Mouse (Mus musculus) thymus, postnatal 10 days (tissue): ENCODE data around the gene Rel.

ENCODE experiments used
- DNase-seq, 2 experiments: peaks; one replicate each; pipeline ENCODE4 v3.0.0; 2021; ENCODE audit warnings: low spot score in 2 of 2

Rel gene

GRCm38 (mm10) chr11:23744352-23744751, 26.4 kb downstream of the Rel start:
- no peak for DNase-seq

- DNase-seq = no peak
Observed at GRCm38 (mm10) chr11:23741386-23741785, 29.4 kb downstream of the Rel start.

DNA sequence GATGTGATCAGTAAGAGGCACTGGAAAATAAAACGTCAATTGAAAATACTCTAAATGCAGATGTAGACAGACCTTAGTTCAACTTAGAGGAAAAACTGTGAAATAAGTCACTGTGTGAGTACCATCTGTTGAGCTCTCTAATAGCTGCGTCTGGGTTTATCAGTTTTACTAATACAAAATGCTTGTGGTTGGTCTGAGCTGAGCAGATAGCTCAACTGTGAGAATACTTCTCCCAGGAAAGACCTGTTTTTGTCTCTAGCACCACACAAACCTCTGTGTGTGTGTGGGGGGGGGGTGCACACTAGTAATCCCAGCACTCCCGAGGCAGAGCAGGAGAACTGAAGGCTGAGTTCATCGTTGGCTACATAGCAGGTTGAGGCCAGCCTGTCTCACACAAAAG, 29.9 kb downstream of the Rel start:
- no peak for DNase-seq

DNA sequence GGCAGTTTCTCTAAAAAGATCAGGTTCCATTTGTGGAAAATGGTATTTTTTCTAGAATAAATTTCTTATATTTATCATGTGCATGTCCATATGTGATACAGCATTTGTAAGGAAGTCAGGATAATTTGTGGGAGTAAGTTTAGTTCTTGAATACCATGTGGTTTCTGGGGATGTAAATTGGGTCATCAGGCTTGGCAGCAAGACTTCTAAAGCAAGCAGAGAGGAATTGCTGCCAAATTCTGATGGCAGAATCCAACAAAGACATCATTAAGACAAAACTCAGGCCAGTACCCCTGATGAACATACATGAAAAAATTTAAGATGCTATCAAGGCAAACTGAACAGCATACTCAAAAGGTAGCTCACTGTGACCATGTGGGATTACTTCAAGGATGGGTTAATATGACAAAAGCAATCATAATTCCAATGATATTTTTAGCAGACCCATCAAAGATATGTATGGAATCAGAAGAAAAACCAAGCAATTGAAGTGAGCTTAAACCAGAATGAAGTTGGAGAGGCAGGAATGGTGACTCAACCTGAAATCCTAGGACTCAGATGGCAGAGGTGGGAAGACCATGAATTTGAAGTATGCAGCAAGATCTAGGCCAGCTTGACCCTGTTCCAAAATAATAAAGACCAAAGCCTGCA, 34.8 kb downstream of the Rel start:
- no peak for DNase-seq

DNA sequence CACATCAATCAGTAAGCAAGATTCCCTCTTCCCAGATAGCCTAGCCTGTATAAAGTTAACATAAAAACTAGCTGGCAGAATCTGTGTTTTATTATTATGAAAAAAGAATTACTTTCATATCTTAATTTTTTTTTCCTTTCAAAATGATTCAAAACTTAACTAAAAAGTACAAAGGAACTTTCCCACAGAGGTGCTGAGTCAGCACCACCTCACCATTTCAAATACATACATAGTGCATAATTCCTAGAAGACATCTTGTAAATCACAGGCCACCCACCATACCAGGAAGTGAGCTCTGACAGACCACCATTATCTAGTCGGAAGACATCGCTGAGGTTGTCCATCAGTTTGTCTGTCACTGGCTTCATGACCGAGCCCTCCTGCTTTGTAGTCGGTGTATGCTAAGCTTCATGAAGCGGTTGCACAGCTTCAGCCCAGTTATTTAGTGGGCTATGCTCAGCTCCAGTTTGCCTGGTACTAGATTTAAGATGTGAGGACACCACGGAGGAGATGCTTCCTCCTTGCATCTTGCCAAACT, 36.0 kb downstream of the Rel start:
- no peak for DNase-seq

DNA sequence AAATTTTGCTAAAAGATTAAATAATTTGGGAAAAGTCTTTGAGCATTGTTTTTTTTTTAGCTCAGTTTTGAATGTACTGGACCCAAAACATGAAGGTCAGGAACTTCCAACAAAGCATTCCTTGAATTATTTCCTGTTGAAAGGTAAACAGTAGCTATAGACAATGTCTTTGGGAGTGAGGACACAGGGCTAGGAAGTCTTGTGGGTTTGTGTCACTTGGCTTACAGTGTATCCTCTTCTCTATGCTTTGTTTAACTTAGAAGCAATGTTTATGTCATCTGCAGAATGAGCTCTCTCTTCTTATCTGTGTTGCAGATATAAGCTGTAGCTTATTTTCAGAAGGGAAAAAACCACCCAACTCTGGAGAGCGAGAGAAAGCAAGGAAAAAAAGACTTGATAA, 37.9 kb downstream of the Rel start:
- DNase-seq = no peak

- no peak for DNase-seq
Observed at GRCm38 (mm10) chr11:23730120-23730519, 40.6 kb downstream of the Rel start.

DNA sequence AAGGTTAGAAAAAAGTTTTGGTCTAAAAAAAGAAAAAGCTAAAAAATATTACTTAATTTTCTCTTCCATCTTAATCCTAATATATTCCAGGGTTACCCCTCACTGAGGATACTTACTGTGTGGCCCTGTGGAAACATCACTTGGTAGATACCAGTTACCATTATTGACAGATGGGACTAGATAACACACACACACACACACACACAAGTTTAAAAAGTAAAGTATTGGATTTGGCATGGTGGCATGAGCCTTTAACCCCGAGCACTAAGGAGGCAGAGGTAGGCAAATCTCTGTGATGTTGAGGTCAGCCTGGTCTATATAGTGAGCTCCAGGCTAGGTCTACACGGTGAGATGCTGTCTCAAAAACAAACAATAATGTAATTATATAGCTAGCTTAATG, 42.6 kb downstream of the Rel start:
- no peak for DNase-seq

GRCm38 (mm10) chr11:23726441-23726840, 44.3 kb downstream of the Rel start:
- DNase-seq = no peak

DNA sequence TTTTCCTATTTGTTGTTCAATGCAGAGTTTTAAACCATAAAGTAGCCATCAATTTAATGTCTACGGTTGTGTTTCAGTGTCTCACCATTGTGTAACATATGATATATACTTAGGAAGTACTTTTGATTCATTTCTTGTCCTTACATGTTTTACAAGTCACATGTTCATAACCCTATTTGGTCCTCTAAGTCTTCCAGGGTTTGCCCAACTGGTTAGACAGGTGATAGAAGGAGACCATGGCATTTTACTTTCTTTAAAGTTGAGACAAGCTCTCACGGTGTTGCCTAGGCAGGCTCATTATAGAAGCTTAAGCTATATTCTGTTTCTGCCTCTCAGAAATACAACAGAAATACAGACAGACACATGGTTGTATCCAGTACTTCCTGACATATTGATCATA, 44.9 kb downstream of the Rel start:
- DNase-seq = no peak

GRCm38 (mm10) chr11:23722326-23722725, 48.4 kb downstream of the Rel start:
- DNase-seq = no peak

GRCm38 (mm10) chr11:23719825-23720224, 50.9 kb downstream of the Rel start:
- no peak for DNase-seq

DNA sequence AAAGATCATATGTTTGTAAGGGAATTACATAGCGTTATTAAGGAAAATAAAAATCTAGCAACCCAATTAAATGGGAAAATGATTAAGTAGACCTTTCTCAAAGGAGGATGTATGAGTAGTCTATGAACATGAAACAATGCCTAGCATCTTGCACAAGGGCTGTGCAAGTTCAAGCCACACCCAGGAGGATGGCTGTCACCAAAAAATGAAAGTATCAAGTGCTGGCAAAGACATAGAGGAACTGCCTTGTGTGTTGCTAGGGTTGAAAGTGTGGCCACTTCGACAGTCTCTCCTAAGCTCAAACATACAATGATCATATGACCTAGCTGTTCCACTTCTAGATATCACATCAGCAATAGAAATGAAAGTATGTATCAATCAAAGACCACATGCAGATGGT, 51.9 kb downstream of the Rel start:
- no peak for DNase-seq

GRCm38 (mm10) chr11:23712299-23712698, 58.5 kb downstream of the Rel start:
- DNase-seq = no peak

DNA sequence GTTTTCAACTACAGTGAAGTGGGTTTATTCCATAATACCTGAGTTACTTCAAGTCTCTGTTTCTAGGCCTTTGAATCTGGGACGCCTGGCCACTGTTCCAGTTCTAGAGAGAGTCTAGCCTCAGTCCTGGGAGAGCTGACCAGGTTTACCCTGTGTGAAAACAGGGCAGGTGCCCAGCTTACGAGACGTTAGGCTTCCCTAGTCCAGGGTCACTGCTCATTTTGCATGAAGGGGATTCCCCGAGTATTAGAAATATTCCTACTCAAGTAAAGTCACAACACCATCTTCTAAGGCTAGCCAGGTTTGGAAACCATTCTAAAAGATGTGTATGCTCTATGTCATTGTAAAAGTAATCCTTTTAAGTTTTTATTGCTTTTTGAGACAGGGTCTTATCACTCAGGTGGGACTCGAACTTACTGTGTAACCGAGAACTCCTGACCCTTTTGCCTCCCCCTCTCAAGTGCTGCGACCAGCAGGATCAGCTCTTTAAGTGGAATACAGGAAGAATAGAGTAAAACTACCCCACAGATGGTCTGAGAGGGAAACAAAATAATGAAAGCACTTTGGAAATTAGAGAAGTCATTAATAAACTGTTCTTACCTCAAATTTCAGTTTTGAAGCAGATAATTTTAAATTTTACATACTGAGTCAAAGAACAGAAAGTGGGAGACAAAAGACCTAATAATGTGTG, 66.0 kb downstream of the Rel start:
- DNase-seq = no peak

DNA sequence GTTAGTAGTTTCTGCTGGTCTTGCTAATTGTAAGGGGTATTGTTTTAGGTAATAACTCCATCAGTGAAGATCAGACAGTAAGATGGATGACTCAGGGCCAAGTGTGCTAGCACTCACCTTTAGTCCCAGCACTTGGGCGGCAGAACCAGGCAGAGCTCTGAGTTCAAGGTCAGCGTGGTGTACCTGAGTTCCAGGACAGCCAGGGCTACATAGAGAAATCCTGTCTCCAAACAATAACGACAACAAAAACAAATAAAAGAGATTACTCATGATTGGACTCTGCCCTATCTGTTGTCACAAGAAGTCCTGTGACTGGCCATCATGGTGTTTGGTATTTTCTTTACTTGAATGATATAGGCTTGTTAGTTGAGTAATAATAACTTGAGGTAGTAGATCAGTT, 68.9 kb downstream of the Rel start:
- no peak for DNase-seq

GRCm38 (mm10) chr11:23699414-23700095, 71.2 kb downstream of the Rel start:
- DNase-seq = no peak

- no peak for DNase-seq
Observed at GRCm38 (mm10) chr11:23698526-23698925, 72.2 kb downstream of the Rel start.

GRCm38 (mm10) chr11:23695847-23696246, 74.9 kb downstream of the Rel start:
- DNase-seq = no peak

DNA sequence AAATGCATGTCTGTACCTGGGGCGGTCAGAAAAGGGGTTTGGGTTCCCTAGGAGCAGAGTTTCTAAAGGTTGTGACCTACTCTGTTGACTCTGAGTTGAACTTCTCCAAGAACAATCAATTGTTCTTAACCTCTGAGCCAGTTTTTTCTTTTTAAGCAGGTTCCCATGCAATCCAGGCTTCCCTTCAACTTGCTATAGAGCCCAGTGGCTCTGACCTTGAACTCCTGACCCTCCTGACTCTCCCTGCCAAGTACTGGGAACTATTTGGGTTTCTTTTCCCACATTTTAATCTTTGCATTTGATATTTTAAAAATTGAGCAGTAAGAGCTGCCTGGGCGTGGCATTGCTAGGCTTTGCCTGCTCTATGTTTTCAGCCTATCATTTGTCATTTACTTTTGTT, 77.5 kb downstream of the Rel start:
- DNase-seq = no peak

GRCm38 (mm10) chr11:23688060-23688459, 82.7 kb downstream of the Rel start:
- no peak for DNase-seq
